Mouse (Mus musculus): ENCODE results near the gene P2rx6. TPM values are rescaled to one million over a fixed set of nuclear protein-coding genes. Genes with fewer than 3 reads are reported as not detected.
"Not testable (repeated sequence)": the region's sequence is repeated elsewhere in the genome, so short reads cannot be mapped to it uniquely, and the experiment has no call there.

P2rx6 gene
- polyA plus RNA-seq, 1 experiment from 2014 or later = 1.2 TPM

DNA sequence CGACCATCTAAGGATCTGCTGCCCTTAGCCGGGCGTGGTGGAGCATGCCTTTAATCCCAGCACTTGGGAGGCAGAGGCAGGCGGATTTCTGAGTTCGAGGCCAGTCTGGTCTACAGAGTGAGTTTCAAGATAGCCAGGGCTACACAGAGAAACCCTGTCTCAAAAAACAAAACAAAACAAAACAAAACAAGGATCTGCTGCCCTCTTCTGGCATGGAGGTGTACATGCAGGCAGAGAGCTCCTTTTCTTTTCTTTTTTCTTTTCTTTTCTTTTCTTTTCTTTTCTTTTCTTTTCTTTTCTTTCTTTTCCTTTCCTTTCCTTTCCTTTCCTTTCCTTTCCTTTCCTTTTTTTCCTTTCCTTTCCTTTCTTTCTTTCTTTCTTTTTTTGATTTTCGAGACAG is 53.1 kb downstream of the P2rx6 start:
- WGBS = 89% methylated on average over 6 of the region's 6 CpGs
- not testable (repeated sequence) for H3K27ac ChIP-seq; H3K9ac ChIP-seq; H3K36me3 ChIP-seq; H3K4me1 ChIP-seq; H3K27me3 ChIP-seq; H3K4me3 ChIP-seq; H3K9me3 ChIP-seq; H3K4me2 ChIP-seq; ATAC-seq (ENCODE audit: borderline replicate concordance, extremely low read depth, low FRiP score, low TSS enrichment)

DNA sequence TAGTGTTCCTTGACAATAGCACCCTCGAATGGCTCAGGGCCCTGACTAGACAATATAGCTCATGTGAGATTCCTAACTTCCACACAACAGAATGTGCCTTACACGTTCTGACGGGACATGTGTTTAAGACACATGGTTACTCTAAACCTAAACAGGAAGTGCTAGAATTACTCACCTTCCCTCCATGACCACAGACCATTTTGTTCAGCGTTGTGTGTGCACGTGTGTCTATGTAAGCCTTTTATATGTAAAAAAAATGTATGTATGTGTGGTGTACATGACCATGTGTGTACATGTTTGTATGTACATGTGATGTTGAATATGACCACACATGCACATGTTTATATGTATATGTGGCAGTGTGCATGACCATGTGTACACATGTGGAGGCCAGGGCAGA is 54.5 kb downstream of the P2rx6 start:
- no peaks in the 10 kb centered on the region for H3K36me3 ChIP-seq
- ATAC-seq (ENCODE audit: borderline replicate concordance, extremely low read depth, low FRiP score, low TSS enrichment) = no peak
- H3K4me1 ChIP-seq = peaks cover 14% of the 10 kb centered on the region
- no peak overlapping the region for H3K27ac ChIP-seq
- no peak overlapping the region for H3K4me2 ChIP-seq
- 76% methylated on average over 5 of the region's 5 CpGs for WGBS
- H3K4me3 ChIP-seq = no peak overlapping the region
- H3K9me3 ChIP-seq = no peaks in the 10 kb centered on the region
- no peaks in the 10 kb centered on the region for H3K27me3 ChIP-seq
- no peak overlapping the region for H3K9ac ChIP-seq

DNA sequence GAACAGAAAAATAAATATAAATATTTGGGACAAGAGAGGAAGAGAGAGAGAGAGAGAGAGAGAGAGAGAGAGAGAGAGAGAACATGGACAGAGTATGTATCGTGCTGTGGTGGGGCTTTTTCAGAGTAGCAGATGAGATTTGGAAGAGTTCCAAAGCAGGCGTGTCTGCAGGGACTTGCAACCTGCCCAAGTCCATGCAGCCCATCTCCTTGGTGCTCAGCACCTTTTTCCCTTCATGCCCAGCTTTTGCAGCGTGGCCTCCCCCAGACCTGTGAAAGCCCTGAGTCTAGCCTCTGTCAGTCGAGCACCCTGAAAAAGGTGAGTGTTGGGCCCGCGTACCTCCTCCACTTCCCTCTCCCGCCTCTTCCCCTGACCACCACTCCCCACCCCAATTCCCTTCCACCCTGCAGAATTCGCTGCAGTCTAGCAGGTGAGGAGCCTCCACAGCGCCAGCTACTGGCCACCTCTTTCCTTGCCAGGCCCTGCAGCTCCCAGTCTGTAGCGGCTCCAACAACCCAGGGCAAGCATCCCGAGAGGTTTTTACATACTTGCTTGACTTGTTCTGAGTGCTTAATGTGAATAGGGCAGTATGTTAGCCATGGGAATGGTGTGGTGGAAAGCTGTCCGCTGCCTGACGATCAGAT is 56.4 kb downstream of the P2rx6 start:
- ATAC-seq (ENCODE audit: borderline replicate concordance, extremely low read depth, low FRiP score, low TSS enrichment) = peak; percentile 64; the same call in 1 of the 2 replicates
- H3K4me2 ChIP-seq = peak overlapping the region; percentile 37
- H3K27ac ChIP-seq = peak overlapping the region; percentile 29; the same call in 1 of the 2 replicates
- H3K9me3 ChIP-seq = no peaks in the 10 kb centered on the region
- no peak overlapping the region for H3K9ac ChIP-seq
- no peak overlapping the region for H3K4me3 ChIP-seq
- H3K27me3 ChIP-seq = no peaks in the 10 kb centered on the region
- peaks cover 14% of the 10 kb centered on the region for H3K4me1 ChIP-seq
- 8% methylated on average over 13 of the region's 13 CpGs for WGBS
- peaks cover 13% of the 10 kb centered on the region for H3K36me3 ChIP-seq

DNA sequence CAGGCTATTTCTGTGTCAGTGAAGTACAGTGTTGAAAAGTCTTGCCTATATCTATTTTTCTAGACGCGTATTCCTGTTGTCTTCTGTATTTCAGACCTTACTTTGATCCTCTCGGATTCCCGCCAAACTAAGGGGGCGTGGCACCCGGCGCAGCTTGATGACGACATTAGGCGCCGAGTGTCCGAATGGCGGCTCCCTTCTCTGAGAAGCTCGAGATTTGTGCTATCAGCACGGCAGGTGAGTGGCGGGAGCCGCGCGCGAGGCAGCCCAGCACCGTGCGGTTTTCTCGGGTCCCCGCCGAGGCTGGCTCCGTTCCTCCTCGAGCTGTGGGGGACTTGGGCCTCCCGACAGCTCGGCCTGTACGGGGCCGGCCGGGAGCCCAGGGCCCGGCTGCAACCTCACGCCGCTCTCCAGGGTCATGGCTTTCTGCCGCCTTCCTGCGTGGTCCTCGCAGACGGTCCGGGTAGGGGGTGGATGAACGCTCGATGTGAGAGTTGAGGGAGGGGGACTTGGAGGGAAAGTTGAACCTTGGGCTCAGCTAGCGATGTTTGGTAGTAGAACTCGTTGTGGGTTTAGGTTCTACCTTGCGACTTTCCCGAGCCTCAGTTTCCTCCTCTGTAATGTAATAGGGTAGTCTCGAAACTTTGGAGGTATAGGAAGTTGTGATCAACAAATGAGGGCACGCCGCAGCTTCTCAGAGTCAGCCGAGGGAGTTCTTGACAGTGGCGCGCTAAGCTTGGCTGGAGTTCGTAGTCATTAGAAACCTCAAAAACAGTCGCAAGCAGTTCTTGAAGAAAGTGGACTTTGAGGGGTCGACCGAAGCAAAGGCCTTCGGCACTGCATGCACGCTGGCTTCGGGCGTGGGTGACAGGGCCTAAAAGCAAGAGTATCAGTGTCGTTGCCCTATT is 57.8 kb downstream of the P2rx6 start, which contains the start of gene Smpd4:
Gene Smpd4, plus strand, starts transcription at position 157 of the 908 bp plus-strand sequence.
- Histone ChIP-seq H3K36me3 (peaks cover 22% of the 10 kb centered on the region), H3K4me3 (peak within 1 kb of the TSS; percentile 92), H3K27me3 (no peaks in the 10 kb centered on the region), H3K4me1 (peaks cover 14% of the 10 kb centered on the region), H3K9me3 (no peaks in the 10 kb centered on the region), H3K27ac (peak within 1 kb of the TSS; percentile 29; the same call in 1 of the 2 replicates), H3K4me2 (peak within 1 kb of the TSS; percentile 65), H3K9ac (peak within 1 kb of the TSS; percentile 86)
- WGBS = 1% methylated on average over 60 of the region's 60 CpGs
- ATAC-seq (ENCODE audit: borderline replicate concordance, extremely low read depth, low FRiP score, low TSS enrichment) = peak; percentile 76; the same call in 1 of the 2 replicates

DNA sequence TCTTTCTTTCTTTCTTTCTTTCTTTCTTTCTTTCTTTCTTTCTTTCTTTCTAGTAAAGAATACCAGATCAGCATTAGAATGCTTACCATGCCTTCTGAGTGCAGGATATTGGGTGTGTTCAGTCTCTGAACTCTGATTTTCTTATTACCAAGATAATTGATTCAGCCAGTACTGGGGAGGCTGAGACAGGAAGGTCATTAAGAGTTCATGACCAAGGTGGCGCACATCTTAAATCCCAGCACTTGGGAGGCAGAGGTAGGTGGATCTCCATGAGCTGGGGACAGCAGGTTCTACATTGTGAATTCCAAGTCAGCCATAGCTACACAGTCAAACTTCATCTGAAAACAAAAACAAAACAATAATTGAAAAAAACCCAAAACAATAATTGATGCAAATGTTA is 60.3 kb downstream of the P2rx6 start:
- H3K9ac ChIP-seq = no peak overlapping the region
- H3K27ac ChIP-seq = no peak overlapping the region
- no peak for ATAC-seq (ENCODE audit: borderline replicate concordance, extremely low read depth, low FRiP score, low TSS enrichment)
- H3K9me3 ChIP-seq = no peaks in the 10 kb centered on the region
- H3K4me3 ChIP-seq = no peak overlapping the region
- 95% methylated on average over 1 of the region's 1 CpGs for WGBS
- H3K4me1 ChIP-seq = peaks cover 14% of the 10 kb centered on the region
- no peaks in the 10 kb centered on the region for H3K27me3 ChIP-seq
- no peak overlapping the region for H3K4me2 ChIP-seq
- peaks cover 42% of the 10 kb centered on the region for H3K36me3 ChIP-seq

DNA sequence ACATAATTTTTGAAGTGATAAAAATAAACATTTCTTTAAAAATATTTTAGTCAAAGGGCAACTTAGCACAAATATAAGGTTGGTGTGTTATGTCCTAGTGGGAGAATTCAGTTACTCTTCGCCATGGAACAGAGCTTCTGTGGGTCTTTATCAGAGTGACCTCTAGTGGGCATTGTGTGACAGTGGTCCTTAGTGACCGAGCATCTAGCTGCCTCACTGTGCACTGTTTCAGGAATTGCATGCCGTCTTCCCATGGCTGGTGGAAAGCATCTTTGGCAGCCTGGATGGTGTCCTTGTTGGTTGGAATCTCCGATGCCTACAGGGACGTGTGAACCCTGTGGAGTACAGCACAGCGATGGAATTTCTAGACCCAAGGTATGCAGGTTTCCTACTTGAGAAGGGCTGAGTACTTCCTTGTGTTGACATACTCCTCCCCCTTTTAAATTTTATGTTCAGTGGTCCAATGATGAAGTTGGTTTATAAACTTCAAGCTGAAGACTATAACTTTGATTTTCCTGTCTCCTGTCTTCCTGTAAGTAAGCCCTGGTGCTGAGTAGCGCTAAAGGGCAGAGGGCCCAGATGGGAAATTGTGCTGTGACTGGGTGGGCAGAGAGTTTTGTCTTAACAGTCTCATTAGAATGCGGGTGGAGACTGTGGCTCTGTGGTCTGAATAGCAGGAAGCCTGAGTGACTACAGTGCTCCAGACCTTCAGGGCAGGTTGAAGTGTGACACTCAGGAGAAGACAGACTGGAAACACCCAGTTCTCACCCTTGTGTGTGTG is 64.0 kb downstream of the P2rx6 start:
- H3K4me1 ChIP-seq = no peaks in the 10 kb centered on the region
- H3K4me2 ChIP-seq = no peak overlapping the region
- WGBS = 58% methylated on average over 8 of the region's 8 CpGs
- peak; percentile 23; the same call in 1 of the 2 replicates for ATAC-seq (ENCODE audit: borderline replicate concordance, extremely low read depth, low FRiP score, low TSS enrichment)
- H3K9me3 ChIP-seq = no peaks in the 10 kb centered on the region
- H3K27me3 ChIP-seq = no peaks in the 10 kb centered on the region
- H3K9ac ChIP-seq = no peak overlapping the region
- peak overlapping the region; percentile 5; the same call in 1 of the 2 replicates for H3K27ac ChIP-seq
- H3K36me3 ChIP-seq = peaks cover 78% of the 10 kb centered on the region
- H3K4me3 ChIP-seq = no peak overlapping the region

DNA sequence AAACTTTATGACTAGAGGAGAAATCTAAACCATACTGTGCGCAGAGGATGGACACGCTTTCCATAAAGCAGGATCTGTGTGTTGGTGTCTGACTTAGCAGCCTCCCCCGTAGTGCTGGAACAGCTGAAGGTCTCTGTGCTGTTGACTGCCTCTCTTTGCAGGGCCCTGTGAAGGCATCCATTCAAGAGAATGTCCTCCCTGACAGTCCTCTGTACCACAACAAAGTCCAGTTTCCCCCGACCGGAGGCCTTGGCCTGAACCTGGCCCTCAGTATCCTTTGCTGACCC is 64.5 kb downstream of the P2rx6 start:
- peaks cover 82% of the 10 kb centered on the region for H3K36me3 ChIP-seq
- no peak overlapping the region for H3K4me3 ChIP-seq
- peak overlapping the region; percentile 5; the same call in 1 of the 2 replicates for H3K27ac ChIP-seq
- no peaks in the 10 kb centered on the region for H3K27me3 ChIP-seq
- 97% methylated on average over 5 of the region's 5 CpGs for WGBS
- no peak overlapping the region for H3K4me2 ChIP-seq
- 0 out of 2 replicates have a peak, but pooled peaks have one; percentile 17 for ATAC-seq (ENCODE audit: borderline replicate concordance, extremely low read depth, low FRiP score, low TSS enrichment)
- H3K9ac ChIP-seq = no peak overlapping the region
- H3K4me1 ChIP-seq = no peaks in the 10 kb centered on the region
- H3K9me3 ChIP-seq = no peaks in the 10 kb centered on the region

Other genes with a start within 250 kb of the P2rx6 start
- 0.30 and 1.8 TPM in 2 replicates for gene Serpind1, start 230.5 kb upstream of the P2rx6 start, polyA plus RNA-seq (2015; fragmentation: Nextera tagmentation; extraction: Ambion mirVana)
- 13.6 and 15.0 TPM in 2 replicates for gene Snap29, start 155.9 kb upstream of the P2rx6 start, polyA plus RNA-seq (2015; fragmentation: Nextera tagmentation; extraction: Ambion mirVana)
- gene Pi4ka, start 155.6 kb upstream of the P2rx6 start, polyA plus RNA-seq (2015; fragmentation: Nextera tagmentation; extraction: Ambion mirVana) = 23.4 and 29.1 TPM in 2 replicates
- gene Crkl, start 109.9 kb upstream of the P2rx6 start, polyA plus RNA-seq (2015; fragmentation: Nextera tagmentation; extraction: Ambion mirVana) = 67.5 and 67.8 TPM in 2 replicates
- 3.3 and 3.6 TPM in 2 replicates for gene Aifm3, start 72.3 kb upstream of the P2rx6 start, polyA plus RNA-seq (2015; fragmentation: Nextera tagmentation; extraction: Ambion mirVana)
- gene Lztr1, start 53.2 kb upstream of the P2rx6 start, polyA plus RNA-seq (2015; fragmentation: Nextera tagmentation; extraction: Ambion mirVana) = 79.9 TPM in 2 replicates
- gene Thap7, start 30.7 kb upstream of the P2rx6 start, polyA plus RNA-seq (2015; fragmentation: Nextera tagmentation; extraction: Ambion mirVana) = 54.5 and 56.8 TPM in 2 replicates
- gene Lrrc74b, start 638 bp upstream of the P2rx6 start, polyA plus RNA-seq (2015; fragmentation: Nextera tagmentation; extraction: Ambion mirVana) = 1.3 and 1.8 TPM in 2 replicates
- gene Slc7a4, start 21.3 kb downstream of the P2rx6 start, polyA plus RNA-seq (2015; fragmentation: Nextera tagmentation; extraction: Ambion mirVana) = 9.2 and 9.6 TPM in 2 replicates
- gene Smpd4, start 57.5 kb downstream of the P2rx6 start, polyA plus RNA-seq (2015; fragmentation: Nextera tagmentation; extraction: Ambion mirVana) = 28.2 and 32.2 TPM in 2 replicates
- gene Ccdc74a, start 84.6 kb downstream of the P2rx6 start, polyA plus RNA-seq (2015; fragmentation: Nextera tagmentation; extraction: Ambion mirVana) = 6.8 and 7.8 TPM in 2 replicates
- 37.2 and 41.7 TPM in 2 replicates for gene Med15, start 171.0 kb downstream of the P2rx6 start, polyA plus RNA-seq (2015; fragmentation: Nextera tagmentation; extraction: Ambion mirVana)
- 61.2 and 66.0 TPM in 2 replicates for gene Klhl22, start 197.7 kb downstream of the P2rx6 start, polyA plus RNA-seq (2015; fragmentation: Nextera tagmentation; extraction: Ambion mirVana)
- 20.5 and 23.9 TPM in 2 replicates for gene Scarf2, start 235.4 kb downstream of the P2rx6 start, polyA plus RNA-seq (2015; fragmentation: Nextera tagmentation; extraction: Ambion mirVana)

Measured in lung, embryonic 15.5 days (tissue).